Mouse (Mus musculus): ENCODE data around the gene Elf2.

DNA sequence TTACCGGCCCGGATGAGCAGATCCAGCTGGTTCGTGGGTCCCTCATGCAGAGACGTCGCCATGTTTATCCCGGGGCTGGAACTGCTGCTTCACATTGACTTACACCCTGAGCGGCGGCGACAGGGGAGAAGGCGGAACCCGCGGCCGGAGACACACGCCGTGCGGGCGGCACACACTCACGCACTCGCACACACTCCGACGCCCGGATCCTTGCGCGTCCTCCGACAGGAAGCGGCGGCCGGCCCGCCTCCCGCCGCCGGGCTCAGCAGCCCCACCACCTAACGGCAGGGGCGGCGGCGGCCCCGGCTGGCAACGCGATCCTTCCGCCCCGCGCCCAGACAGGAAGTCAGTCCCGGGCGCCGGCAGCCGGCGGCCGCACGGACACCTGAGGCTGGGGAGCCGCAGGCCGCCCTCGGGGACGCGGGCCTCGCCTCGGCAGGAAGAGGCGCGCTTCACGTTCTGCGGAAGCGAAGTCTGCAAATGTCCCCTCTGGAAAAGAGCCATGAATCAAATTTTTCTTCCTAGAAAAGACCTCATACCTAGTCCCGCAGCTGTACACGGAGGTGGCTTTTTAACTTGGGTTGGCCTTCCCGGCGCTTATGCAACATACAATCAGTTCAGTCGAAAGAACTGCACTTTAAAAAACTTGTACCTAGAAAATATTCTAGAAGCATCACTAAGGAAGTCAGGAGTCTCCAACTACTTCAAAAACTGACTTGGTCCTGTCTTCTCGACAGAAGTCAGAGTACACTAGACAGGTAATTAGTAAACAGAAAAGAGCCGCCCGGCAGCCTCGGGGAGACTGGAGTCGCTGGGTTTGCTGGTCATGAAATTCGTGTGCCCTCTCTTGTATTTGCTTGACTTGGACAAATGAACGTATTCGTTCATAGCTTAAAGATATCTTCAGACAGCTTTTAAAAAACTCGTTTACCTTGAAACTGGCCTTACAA, 63.0 kb downstream of the Elf2 start:
- TF ChIP-seq CTCF (IDR thresholded peaks at IDR 0.05; ENCODE audit: borderline replicate concordance, control insufficient read depth, extremely low read depth, insufficient read depth, low read length, poor library complexity) (peak; percentile 38; the same call in 1 of the 2 replicates), POLR2A (IDR thresholded peaks at IDR 0.05; ENCODE audit: control insufficient read depth, extremely low read depth, insufficient read depth, low read length, poor library complexity) (peak; percentile 93)

Measured in thymus, adult 2 months (tissue).